Mouse (Mus musculus) midbrain, embryonic 10.5 days (tissue): ENCODE data around the gene Alg12. TPM values are rescaled to one million over a fixed set of nuclear protein-coding genes. Genes with fewer than 3 reads are reported as not detected.

Experiments used
- DNase-seq: peaks from one replicate; pipeline ENCODE4 v3.0.0-alpha.2; 2017; ENCODE audit warnings: low spot score
- H3K27ac ChIP-seq: fragments of 300-500 bp; sonication (generic); replicated peaks from 2 replicates; pipeline ENCODE4 v1.5.1; 2016; ENCODE audit warnings: mild to moderate bottlenecking
- H3K27me3 ChIP-seq: fragments of 300-500 bp; sonication (generic); 2 replicates; pipeline ENCODE4 v1.6.1; 2016; ENCODE audit warnings: low read depth, mild to moderate bottlenecking; ENCODE audit not compliant: poor library complexity, severe bottlenecking
- H3K36me3 ChIP-seq: fragments of 300-500 bp; sonication (generic); 2 replicates; pipeline ENCODE4 v1.6.1; 2016; ENCODE audit warnings: mild to moderate bottlenecking, moderate library complexity
- H3K4me1 ChIP-seq: fragments of 300-500 bp; sonication (generic); 2 replicates; pipeline ENCODE4 v1.6.1; 2016
- H3K4me3 ChIP-seq: fragments of 300-500 bp; sonication (generic); 2 replicates; pipeline ENCODE4 v1.5.1; 2016; ENCODE audit warnings: mild to moderate bottlenecking, moderate library complexity
- H3K9me3 ChIP-seq: fragments of 300-500 bp; sonication (generic); replicated peaks from 2 replicates; pipeline ENCODE4 v1.6.1; 2016; ENCODE audit warnings: mild to moderate bottlenecking
- WGBS: fragments of 180-500 bp; shearing (Covaris S2); methylation state at CpG from one replicate; pipeline ENCODE4 v1.1.7; 2016; 5-methylcytosine and 5-hydroxymethylcytosine counted together
- polyA plus RNA-seq: library from polyadenylated mRNA; unstranded; fragments of >200 nt; fragmentation: Nextera tagmentation; extraction: Ambion mirVana; gene quantifications from 2 replicates; pipeline ENCODE4 v1.2.1, GENCODE M21; 2016

The Alg12 gene
- polyA plus RNA-seq, 1 experiment from 2014 or later = 11.7 TPM

DNA sequence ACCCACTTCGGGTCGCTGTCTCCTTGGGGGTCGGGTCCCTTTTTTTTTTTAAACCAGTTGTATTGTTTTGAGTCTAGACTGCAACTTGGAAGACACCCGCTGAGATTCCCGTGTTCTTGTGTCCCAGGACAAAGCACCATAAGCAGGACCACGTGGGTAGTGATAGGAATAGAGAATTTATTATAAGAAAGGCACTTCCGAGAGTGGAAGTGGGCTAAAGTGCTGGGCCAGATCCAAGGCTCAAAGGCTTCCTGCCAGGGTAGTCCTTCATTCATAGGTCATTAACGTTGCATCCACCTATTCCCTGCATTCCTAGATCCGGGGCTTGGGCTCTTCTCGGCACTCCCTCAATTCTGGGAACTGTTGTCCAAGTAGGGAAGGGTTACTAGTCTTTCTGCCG, 18.9 kb upstream of the Alg12 start:
- WGBS = 2% methylated on average over 11 of the region's 11 CpGs
- Histone ChIP-seq H3K4me3 (peak overlapping the region; percentile 65), H3K36me3 (no peaks in the 10 kb centered on the region), H3K4me1 (peaks cover 28% of the 10 kb centered on the region), H3K9me3 (no peaks in the 10 kb centered on the region), H3K27me3 (peaks cover 14% of the 10 kb centered on the region), H3K27ac (peak overlapping the region; percentile 81)
- no peak for DNase-seq

- under 1% methylated on average over 39 of the region's 39 CpGs for WGBS
Observed at GRCm38 (mm10) chr15:88837199-88837932, 18.2 kb upstream of the Alg12 start.

GRCm38 (mm10) chr15:88836571-88836970, 17.5 kb upstream of the Alg12 start:
- Histone ChIP-seq H3K36me3 (no peaks in the 10 kb centered on the region), H3K4me3 (peak overlapping the region; percentile 65; the same call in 1 of the 2 replicates)

More at GRCm38 (mm10) chr15:88837199-88837932, 18.2 kb upstream of the Alg12 start:
- Histone ChIP-seq H3K4me1 (peaks cover 28% of the 10 kb centered on the region), H3K9me3 (no peaks in the 10 kb centered on the region), H3K36me3 (no peaks in the 10 kb centered on the region), H3K4me3 (peak overlapping the region; percentile 65), H3K27me3 (peaks cover 14% of the 10 kb centered on the region), H3K27ac (peak overlapping the region; percentile 81)
- peak; percentile 68 for DNase-seq

DNA sequence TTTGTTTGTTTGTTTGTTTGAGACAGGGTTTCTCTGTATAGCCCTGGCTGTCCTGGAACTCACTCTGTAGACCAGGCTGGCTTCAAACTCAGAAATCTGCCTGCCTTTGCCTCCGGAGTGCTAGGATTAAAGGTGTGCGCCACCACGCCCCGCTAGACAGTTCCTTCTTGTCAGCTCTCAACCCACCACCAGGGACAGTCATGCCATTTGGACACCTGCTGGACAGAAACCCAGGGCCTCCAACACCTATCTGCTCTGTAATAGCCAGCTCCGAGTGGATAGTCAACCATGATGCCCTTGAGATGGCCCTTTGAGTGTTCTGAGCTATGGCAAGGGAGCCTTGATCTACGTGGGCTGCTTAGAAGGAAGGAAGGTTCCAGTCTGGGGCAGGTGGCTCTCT, 16.9 kb upstream of the Alg12 start:
- Histone ChIP-seq H3K4me3 (no peak overlapping the region), H3K27me3 (peaks cover 14% of the 10 kb centered on the region), H3K9me3 (no peaks in the 10 kb centered on the region), H3K27ac (no peak overlapping the region), H3K36me3 (no peaks in the 10 kb centered on the region), H3K4me1 (peaks cover 28% of the 10 kb centered on the region)
- 79% methylated on average over 6 of the region's 6 CpGs for WGBS
- no peak for DNase-seq

More at GRCm38 (mm10) chr15:88836571-88836970, 17.5 kb upstream of the Alg12 start:
- Histone ChIP-seq H3K27ac (no peak overlapping the region), H3K27me3 (peaks cover 14% of the 10 kb centered on the region), H3K9me3 (no peaks in the 10 kb centered on the region), H3K4me1 (peaks cover 28% of the 10 kb centered on the region)
- DNase-seq = no peak
- 74% methylated on average over 5 of the region's 5 CpGs for WGBS

DNA sequence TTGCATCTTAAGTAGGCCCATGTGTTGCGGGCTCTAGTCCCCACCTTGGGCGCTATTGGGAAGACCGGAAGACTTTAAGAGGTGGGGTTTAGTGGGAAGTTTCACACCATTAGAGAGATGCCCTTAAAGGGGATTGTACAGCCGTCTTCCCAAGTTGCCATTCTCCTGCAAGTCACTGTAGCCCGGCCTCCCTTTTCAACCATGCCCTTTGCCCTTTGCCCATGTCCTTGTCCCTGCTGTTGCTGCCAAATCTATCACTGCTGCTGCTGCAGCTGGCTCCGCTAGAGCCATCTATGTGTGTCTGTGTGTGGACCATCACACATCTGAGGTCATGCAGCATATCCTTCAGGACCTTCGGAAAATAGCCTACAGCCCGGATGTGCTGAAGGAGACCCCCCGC, 13.4 kb upstream of the Alg12 start:
- WGBS = 88% methylated on average over 9 of the region's 9 CpGs
- no peak overlapping the region for H3K27ac ChIP-seq
- H3K4me1 ChIP-seq = peaks cover 19% of the 10 kb centered on the region
- no peaks in the 10 kb centered on the region for H3K9me3 ChIP-seq
- DNase-seq = no peak
- peaks cover 4% of the 10 kb centered on the region; the same call in 1 of the 2 replicates for H3K27me3 ChIP-seq
- no peaks in the 10 kb centered on the region; the same call in 1 of the 2 replicates for H3K36me3 ChIP-seq
- no peak overlapping the region for H3K4me3 ChIP-seq

DNA sequence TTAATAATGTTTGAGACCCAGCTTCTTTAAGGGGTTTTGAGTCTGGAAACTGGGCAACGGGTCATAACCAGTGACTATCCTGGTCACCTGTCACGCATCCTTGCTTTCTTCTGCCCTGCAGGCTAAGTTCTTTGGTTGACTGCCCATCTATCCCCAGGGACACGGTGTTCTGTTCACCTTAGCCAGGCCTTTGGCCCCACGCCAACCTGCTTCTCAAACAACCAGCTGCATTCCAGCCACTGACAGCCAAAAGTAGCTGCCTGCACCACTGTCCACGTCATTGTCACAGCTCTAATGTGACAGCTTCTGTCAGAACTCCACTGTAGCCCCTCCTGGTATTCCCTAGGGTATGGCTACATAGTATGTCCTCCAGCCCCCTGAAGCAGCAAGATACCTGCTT, 12.4 kb upstream of the Alg12 start:
- no peak for DNase-seq
- 71% methylated on average over 5 of the region's 5 CpGs for WGBS
- Histone ChIP-seq H3K9me3 (no peaks in the 10 kb centered on the region), H3K27me3 (peaks cover under 1% of the 10 kb centered on the region; the same call in 1 of the 2 replicates), H3K36me3 (peaks cover 9% of the 10 kb centered on the region), H3K4me3 (no peak overlapping the region), H3K4me1 (peaks cover 9% of the 10 kb centered on the region; the same call in 1 of the 2 replicates), H3K27ac (no peak overlapping the region)

DNA sequence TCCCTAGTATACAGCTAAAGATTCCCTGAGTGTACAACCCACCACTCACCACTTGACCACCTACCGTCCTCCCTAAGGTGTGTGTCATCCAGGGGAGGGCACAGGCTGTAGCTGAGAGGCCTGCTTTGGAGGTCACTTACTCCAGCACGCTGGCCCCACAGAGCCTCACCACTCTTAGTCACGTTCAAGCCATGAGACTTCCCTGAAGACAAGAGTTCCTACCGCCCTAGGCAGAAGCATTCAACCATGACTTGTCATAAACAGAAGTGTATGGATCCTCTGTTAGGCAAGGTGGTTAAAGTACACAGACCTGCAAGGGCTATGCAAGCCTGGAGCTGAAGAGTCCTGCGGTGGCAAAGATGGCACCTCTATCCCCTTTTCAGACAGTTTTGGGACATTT, 11.6 kb upstream of the Alg12 start:
- no peaks in the 10 kb centered on the region for H3K9me3 ChIP-seq
- H3K4me3 ChIP-seq = no peak overlapping the region
- no peak for DNase-seq
- H3K4me1 ChIP-seq = peaks cover 9% of the 10 kb centered on the region; the same call in 1 of the 2 replicates
- H3K27me3 ChIP-seq = no peaks in the 10 kb centered on the region; the same call in 1 of the 2 replicates
- peaks cover 17% of the 10 kb centered on the region for H3K36me3 ChIP-seq
- H3K27ac ChIP-seq = no peak overlapping the region
- 81% methylated on average over 5 of the region's 5 CpGs for WGBS

- Histone ChIP-seq H3K4me3 (no peak overlapping the region), H3K36me3 (peaks cover 24% of the 10 kb centered on the region), H3K9me3 (no peaks in the 10 kb centered on the region), H3K4me1 (peaks cover 9% of the 10 kb centered on the region; the same call in 1 of the 2 replicates), H3K27ac (no peak overlapping the region), H3K27me3 (no peaks in the 10 kb centered on the region; the same call in 1 of the 2 replicates)
- 79% methylated on average over 6 of the region's 6 CpGs for WGBS
- DNase-seq = no peak
Observed at GRCm38 (mm10) chr15:88829791-88830440, 10.8 kb upstream of the Alg12 start.

GRCm38 (mm10) chr15:88828800-88829705, 9.9 kb upstream of the Alg12 start:
- no peak overlapping the region for H3K27ac ChIP-seq
- H3K36me3 ChIP-seq = peaks cover 33% of the 10 kb centered on the region
- H3K9me3 ChIP-seq = no peaks in the 10 kb centered on the region
- no peaks in the 10 kb centered on the region for H3K27me3 ChIP-seq
- 57% methylated on average over 17 of the region's 17 CpGs for WGBS
- peak; percentile 87 for DNase-seq
- H3K4me3 ChIP-seq = 0 out of 2 replicates have a peak overlapping the region, but pooled peaks have one; percentile 8
- peaks cover 9% of the 10 kb centered on the region; the same call in 1 of the 2 replicates for H3K4me1 ChIP-seq

- no peaks in the 10 kb centered on the region for H3K27me3 ChIP-seq
- no peaks in the 10 kb centered on the region for H3K9me3 ChIP-seq
- DNase-seq = peak; percentile 72
- 0 out of 2 replicates have a peak overlapping the region, but pooled peaks have one; percentile 8 for H3K4me3 ChIP-seq
- H3K4me1 ChIP-seq = peaks cover 9% of the 10 kb centered on the region; the same call in 1 of the 2 replicates
- H3K27ac ChIP-seq = no peak overlapping the region
- WGBS = 29% methylated on average over 9 of the region's 9 CpGs
- peaks cover 42% of the 10 kb centered on the region for H3K36me3 ChIP-seq
Observed at GRCm38 (mm10) chr15:88827991-88828799, 9.1 kb upstream of the Alg12 start.

GRCm38 (mm10) chr15:88827466-88827865, 8.3 kb upstream of the Alg12 start:
- Histone ChIP-seq H3K4me3 (no peak overlapping the region), H3K27ac (no peak overlapping the region), H3K9me3 (no peaks in the 10 kb centered on the region), H3K36me3 (peaks cover 49% of the 10 kb centered on the region), H3K4me1 (peaks cover 9% of the 10 kb centered on the region; the same call in 1 of the 2 replicates), H3K27me3 (no peaks in the 10 kb centered on the region)
- 90% methylated on average over 6 of the region's 6 CpGs for WGBS
- DNase-seq = no peak
